Mouse (Mus musculus): ENCODE results near the gene Gpn1.

DNA sequence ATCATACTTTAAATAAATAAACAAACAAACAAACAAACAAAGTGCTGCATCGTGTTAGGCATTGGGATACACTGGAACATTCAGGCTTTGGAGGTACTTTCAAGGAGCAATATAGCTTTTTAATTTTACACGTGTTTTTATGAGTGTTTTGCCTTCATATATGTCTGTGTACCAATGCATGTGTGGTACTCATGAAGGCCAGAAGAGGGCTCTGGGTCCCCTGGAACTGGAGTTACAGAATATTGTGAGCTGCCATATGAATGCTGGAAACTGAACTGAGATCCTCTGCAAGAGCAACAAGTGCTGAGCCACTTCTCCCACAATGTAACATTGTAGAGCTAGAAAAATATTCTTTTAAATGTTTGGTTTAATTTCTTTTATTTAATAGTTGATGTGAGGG is 40.7 kb downstream of the Gpn1 start:
- TF ChIP-seq CTCF (IDR thresholded peaks at IDR 0.05; ENCODE audit: low read depth, low read length) = no peak
- no peak for TF ChIP-seq POLR2A (IDR thresholded peaks at IDR 0.05; ENCODE audit: extremely low read depth, insufficient read depth, low read length)
